Mouse (Mus musculus): ENCODE measurements at regions not wholly inside any gene's neighbourhood (a gene's known extent, or its start where the extent isn't known, plus 50 kb on each side); places are given as distances from the start of the nearest gene placed in this dataset.
"Not testable (repeated sequence)": the region's sequence is repeated elsewhere in the genome, so short reads cannot be mapped to it uniquely, and the experiment has no call there.

DNA sequence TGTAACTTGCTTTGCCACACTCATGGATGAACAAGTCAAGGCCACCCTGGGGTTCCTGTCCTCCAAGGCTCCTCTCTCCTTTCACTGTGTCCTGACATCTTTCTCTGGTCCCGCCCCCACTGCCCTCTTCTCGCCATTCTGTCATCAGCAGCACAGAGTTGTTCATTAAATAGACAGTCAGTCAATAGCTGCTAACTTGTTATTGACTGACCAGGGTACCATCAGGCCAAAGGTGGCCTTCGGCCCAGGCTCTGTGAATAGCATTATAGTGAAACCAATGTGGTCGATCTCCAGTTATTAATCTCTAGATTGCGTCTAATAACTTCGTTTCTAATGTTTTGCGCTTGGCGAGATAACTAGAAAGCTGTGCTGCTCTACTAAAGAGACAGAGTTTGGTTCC, 122.1 kb upstream of the Mrps10 start:
- ATAC-seq, result no peak
- Histone ChIP-seq H3K9ac (replicated peaks) (no peak overlapping the region), H3K4me1 (replicated peaks) (peaks cover 25% of the 10 kb centered on the region), H3K27me3 (no peaks in the 10 kb centered on the region), H3K27ac (no peak overlapping the region), H3K4me3 (replicated peaks) (no peak overlapping the region), H3K4me2 (replicated peaks) (no peak overlapping the region), H3K36me3 (peaks cover 4% of the 10 kb centered on the region), H3K9me3 (no peaks in the 10 kb centered on the region)
- 88% methylated on average over 8 of the region's 8 CpGs for WGBS

DNA sequence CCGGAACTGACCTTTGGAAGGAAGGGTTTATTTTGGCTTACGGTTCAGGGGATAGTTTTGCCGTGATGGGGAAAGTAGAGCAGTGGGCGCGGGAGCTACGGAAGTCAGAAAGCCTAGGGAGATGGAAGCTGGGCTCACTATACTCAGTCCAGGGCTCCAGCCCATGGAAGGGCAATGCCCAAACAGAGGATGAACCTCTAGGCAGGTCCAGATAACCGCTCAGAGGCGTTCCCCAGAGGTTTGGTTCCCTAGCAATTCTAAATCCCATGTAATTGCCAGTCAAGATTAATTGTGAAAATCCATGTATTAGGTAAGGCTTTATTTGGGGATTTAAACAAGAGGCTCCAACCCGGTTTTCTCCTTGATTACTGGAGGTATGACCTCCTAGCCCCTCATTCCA, 123.1 kb upstream of the Mrps10 start:
- Histone ChIP-seq H3K4me1 (replicated peaks) (peaks cover 21% of the 10 kb centered on the region), H3K27ac (no peak overlapping the region), H3K9me3 (no peaks in the 10 kb centered on the region), H3K36me3 (peaks cover 4% of the 10 kb centered on the region), H3K4me2 (replicated peaks) (no peak overlapping the region), H3K9ac (replicated peaks) (no peak overlapping the region), H3K27me3 (no peaks in the 10 kb centered on the region), H3K4me3 (replicated peaks) (no peak overlapping the region)
- 76% methylated on average over 9 of the region's 9 CpGs for WGBS
- 0 out of 2 replicates have a peak, but pooled peaks have one; percentile 56 for ATAC-seq

DNA sequence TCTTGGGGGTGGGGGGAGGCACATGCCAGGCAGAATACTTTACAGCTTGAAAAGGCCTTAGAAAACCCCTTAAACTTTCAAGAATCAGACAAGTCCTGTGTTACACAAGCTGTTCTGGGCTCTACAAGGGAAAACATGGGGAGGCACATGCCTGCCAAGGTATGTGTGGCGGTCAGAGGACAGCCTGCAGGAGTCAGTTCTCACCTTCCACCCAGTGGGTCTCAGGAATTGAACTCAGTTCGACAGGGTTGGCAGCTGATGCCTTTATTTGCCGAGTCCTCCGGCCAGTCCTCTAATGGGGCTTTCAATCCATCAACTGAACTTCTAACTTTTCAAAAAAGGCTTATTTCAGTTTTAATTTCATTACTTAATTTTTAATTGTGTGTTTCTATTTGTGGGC, 129.6 kb upstream of the Mrps10 start:
- Histone ChIP-seq H3K4me1 (replicated peaks) (no peaks in the 10 kb centered on the region), H3K36me3 (peaks cover 26% of the 10 kb centered on the region), H3K27ac (no peak overlapping the region), H3K4me2 (replicated peaks) (no peak overlapping the region), H3K9me3 (no peaks in the 10 kb centered on the region), H3K27me3 (no peaks in the 10 kb centered on the region), H3K4me3 (replicated peaks) (no peak overlapping the region), H3K9ac (replicated peaks) (no peak overlapping the region)
- no peak for ATAC-seq
- WGBS, result 94% methylated on average over 4 of the region's 4 CpGs

DNA sequence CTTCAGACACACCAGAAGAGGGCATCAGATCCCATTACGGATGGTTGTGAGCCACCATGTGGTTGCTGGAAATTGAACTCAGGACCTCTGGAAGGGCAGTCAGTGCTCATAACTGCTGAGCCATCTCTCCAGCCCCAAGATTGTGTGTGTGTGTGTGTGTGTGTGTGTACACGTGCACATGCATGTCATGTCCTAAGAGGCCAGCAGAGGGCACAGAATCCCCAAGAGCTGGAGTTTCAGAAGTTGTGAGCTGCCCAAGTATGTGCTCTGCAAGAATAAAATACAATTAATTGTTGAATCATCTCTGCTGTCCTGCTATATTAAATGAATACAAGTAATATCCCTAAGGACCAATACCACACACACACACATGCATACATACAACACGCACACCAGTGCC, 130.8 kb upstream of the Mrps10 start:
- not testable (repeated sequence) for H3K27me3 ChIP-seq; H3K4me3 ChIP-seq (replicated peaks); H3K9me3 ChIP-seq; H3K4me2 ChIP-seq (replicated peaks); H3K4me1 ChIP-seq (replicated peaks); H3K9ac ChIP-seq (replicated peaks); H3K27ac ChIP-seq; ATAC-seq
- H3K36me3 ChIP-seq, result peaks cover 27% of the 10 kb centered on the region
- WGBS, result 99% methylated on average over 3 of the region's 3 CpGs

DNA sequence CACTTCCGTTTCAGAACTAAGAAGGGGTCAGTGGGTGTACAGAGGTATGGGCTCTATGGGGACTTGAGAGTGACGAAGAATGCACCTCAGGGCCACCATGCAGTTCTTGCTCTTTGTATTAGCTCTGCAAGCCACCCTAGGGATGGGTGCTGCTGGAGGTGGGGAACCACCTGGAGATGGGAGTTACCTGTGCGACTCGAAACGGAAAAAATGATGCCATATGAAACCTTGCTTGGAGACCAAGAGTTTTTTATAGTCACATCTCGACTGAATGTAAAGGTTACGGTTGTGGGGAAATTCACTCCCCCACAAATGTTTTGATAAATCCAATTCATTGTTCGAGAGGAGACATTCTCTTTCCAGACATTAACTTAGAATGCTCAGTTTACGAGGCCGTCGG, 134.3 kb upstream of the Mrps10 start:
- H3K9me3 ChIP-seq, result no peaks in the 10 kb centered on the region; the same call in 1 of the 2 replicates
- H3K9ac ChIP-seq (replicated peaks), result no peak overlapping the region
- no peak overlapping the region for H3K4me2 ChIP-seq (replicated peaks)
- H3K36me3 ChIP-seq, result peaks cover 54% of the 10 kb centered on the region
- no peak for ATAC-seq
- 97% methylated on average over 11 of the region's 11 CpGs for WGBS
- H3K4me3 ChIP-seq (replicated peaks), result no peak overlapping the region
- no peaks in the 10 kb centered on the region for H3K27me3 ChIP-seq
- H3K27ac ChIP-seq, result no peak overlapping the region
- no peaks in the 10 kb centered on the region for H3K4me1 ChIP-seq (replicated peaks)

DNA sequence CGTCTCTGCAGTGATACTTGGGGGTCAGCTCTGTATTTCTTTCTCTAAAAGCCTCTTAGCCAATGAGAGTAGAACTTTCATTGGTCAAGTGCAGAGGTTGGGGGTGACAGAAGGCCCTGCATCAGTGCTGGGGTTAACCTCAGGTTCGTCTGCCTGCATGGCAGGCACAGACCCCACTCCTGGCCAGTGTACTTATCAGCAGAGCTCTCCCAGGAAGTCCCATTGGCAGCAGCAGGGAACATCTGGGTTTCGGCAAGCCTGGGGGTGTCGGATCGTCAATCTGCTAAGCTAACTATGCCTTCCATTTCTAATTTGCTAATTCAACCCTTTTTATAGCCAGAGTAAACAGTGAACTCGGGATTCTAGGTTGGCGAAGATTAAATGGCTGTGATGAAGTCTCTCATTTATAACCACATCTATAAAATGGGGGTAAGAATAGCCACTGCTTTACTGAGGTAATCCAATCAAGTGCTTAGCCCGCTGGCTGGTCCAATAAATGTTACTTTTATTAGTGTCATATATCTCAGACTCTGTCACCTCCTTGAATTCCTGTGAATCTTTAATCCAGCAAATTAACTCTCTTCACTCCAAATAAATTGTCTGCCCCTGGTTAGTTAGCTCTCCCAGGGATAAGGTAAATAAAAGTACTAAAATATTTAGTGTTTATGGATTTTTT, 135.5 kb upstream of the Mrps10 start:
- H3K4me3 ChIP-seq (replicated peaks), result no peak overlapping the region
- no peak for ATAC-seq
- peaks cover 60% of the 10 kb centered on the region for H3K36me3 ChIP-seq
- no peaks in the 10 kb centered on the region for H3K4me1 ChIP-seq (replicated peaks)
- WGBS, result 85% methylated on average over 8 of the region's 8 CpGs
- no peak overlapping the region for H3K27ac ChIP-seq
- H3K9me3 ChIP-seq, result no peaks in the 10 kb centered on the region; the same call in 1 of the 2 replicates
- no peak overlapping the region for H3K4me2 ChIP-seq (replicated peaks)
- no peaks in the 10 kb centered on the region for H3K27me3 ChIP-seq
- H3K9ac ChIP-seq (replicated peaks), result no peak overlapping the region

DNA sequence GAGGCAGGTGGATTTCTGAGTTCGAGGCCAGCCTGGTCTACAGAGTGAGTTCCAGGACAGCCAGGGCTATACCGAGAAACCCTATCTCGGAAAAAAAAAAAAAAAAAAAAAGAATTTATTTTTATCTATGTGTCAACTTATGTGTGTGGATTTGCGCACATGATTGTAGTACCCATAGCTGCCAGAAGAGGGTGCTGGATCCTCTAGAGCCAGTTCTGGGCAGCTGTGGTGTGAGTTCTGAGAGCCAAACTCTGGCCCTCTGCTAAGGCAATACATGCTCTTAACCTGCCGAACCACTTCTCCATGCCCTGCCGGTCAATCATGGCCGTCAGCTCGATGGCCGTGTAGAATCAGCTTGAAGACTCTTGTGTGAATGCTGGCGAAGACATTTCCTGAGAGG, 138.0 kb upstream of the Mrps10 start:
- no peak for ATAC-seq
- peaks cover 4% of the 10 kb centered on the region; the same call in 1 of the 2 replicates for H3K4me1 ChIP-seq (replicated peaks)
- no peaks in the 10 kb centered on the region for H3K27me3 ChIP-seq
- no peak overlapping the region for H3K9ac ChIP-seq (replicated peaks)
- H3K9me3 ChIP-seq, result no peaks in the 10 kb centered on the region; the same call in 1 of the 2 replicates
- 97% methylated on average over 10 of the region's 10 CpGs for WGBS
- peaks cover 47% of the 10 kb centered on the region for H3K36me3 ChIP-seq
- no peak overlapping the region for H3K4me3 ChIP-seq (replicated peaks)
- H3K4me2 ChIP-seq (replicated peaks), result no peak overlapping the region
- H3K27ac ChIP-seq, result no peak overlapping the region

DNA sequence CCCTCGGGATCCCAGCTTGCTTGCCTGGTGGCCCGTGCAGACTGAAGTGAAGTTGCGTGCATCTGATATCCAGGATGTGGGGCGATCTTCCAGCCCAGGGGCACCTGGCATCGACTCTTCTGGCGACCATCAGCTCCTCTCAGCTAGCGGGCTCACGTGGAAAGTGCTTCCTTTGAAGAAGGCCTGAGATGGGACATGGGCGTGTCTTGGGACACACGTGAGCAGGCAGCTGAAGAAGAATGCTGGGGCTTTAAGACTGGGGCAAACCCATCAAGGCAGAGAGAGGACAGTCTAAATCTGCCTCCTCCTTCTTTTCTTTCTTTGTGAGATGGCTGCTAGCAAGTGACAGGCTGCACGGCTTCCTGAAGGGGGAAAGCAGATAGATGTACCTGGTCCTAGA, 142.3 kb upstream of the Mrps10 start:
- 69% methylated on average over 11 of the region's 11 CpGs for WGBS
- ATAC-seq, result no peak

DNA sequence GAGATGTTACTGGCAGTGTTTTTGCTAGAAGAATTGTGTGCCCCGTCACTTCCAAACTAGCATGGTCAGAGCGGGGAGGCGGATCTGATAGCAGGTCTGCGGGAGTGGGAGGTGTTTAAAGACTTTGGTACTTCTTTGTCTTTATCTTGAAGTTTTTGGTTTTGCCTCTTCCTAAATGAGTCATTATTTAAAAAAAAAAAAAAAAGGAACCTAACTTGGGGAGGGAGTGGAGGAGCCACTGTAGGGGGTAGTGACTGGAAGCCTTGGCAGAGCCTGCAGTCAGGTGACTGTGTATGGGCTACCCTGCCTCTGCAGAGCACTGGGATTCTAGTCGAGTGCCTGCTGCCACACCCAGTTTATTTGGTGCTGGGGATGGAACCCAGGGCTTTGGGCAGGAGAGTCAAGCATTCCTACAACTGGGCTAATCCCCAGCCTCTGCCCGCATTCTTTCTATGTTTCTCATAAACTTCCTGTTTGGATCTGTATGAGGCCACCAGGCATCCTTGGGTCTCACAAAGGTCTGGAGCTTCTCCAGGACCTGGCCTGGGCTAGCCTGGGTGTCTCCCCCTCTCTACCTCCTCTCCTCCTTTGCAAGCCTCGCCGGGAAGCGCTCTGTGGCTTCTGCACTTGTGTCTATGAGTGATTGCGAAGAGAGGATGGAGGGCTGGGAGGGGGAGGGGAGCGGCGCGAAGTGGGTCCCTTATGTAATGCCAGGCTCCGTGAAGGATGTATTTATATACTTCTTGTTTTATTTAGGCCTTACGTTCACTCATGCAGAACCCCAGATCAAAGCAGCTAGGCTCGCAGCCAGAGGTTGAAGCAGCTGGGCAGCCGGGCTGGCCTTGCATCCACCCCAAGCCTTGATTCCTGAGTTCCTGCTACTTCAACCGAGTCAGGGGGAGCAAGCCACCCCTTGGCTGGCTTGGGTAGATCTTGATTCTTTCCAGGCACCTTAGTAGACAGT, 143.1 kb upstream of the Mrps10 start:
- no peaks in the 10 kb centered on the region; the same call in 1 of the 2 replicates for H3K9me3 ChIP-seq
- no peak overlapping the region for H3K9ac ChIP-seq (replicated peaks)
- WGBS, result 66% methylated on average over 18 of the region's 18 CpGs
- H3K27ac ChIP-seq, result no peak overlapping the region
- no peaks in the 10 kb centered on the region for H3K27me3 ChIP-seq
- peaks cover 20% of the 10 kb centered on the region for H3K36me3 ChIP-seq
- peaks cover 8% of the 10 kb centered on the region; the same call in 1 of the 2 replicates for H3K4me1 ChIP-seq (replicated peaks)
- H3K4me3 ChIP-seq (replicated peaks), result no peak overlapping the region
- H3K4me2 ChIP-seq (replicated peaks), result no peak overlapping the region
- ATAC-seq, result no peak

More for the DNA sequence above, 142.3 kb upstream of the Mrps10 start:
- Histone ChIP-seq H3K36me3 (peaks cover 28% of the 10 kb centered on the region), H3K9ac (replicated peaks) (no peak overlapping the region), H3K4me2 (replicated peaks) (no peak overlapping the region), H3K4me1 (replicated peaks) (peaks cover 8% of the 10 kb centered on the region; the same call in 1 of the 2 replicates), H3K4me3 (replicated peaks) (no peak overlapping the region), H3K9me3 (no peaks in the 10 kb centered on the region; the same call in 1 of the 2 replicates), H3K27me3 (no peaks in the 10 kb centered on the region), H3K27ac (no peak overlapping the region)

DNA sequence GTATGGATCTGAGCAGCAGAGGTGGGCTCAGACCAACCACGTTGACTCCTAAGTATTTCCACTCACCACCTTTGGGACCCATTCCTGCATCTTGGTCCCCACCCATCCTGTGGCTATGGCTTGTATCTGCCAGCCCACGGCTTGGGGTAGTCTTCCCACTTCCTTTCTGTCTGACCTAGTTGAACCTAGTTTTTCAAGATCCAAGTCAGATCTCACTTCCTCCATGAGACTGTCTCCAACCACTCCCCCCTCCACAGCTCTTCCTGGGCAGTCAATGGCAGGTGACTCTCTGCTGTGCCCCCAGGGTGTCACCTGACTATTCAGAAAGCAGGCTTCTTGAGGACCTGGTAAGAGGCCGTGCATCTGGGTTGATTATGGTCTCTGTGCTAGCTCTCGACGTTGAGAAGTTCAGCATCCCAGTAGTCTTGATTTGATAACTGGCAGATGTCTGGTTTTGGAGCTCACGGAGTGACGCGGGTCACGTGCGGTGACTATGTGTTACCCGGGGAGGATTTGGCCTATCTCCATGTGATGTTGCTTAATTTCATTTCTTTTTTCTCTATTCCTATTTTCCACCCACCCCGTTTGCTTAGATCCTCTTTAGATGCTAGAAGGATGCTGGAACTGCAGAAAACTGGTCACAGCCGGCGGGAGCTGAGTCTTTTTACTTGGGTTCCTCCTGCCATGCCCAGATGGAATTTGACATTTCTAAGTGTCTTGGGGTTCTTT, 147.5 kb upstream of the Mrps10 start:
- Histone ChIP-seq H3K36me3 (peaks cover 5% of the 10 kb centered on the region; the same call in 1 of the 2 replicates), H3K27me3 (no peaks in the 10 kb centered on the region), H3K4me1 (replicated peaks) (peaks cover 8% of the 10 kb centered on the region; the same call in 1 of the 2 replicates), H3K27ac (no peak overlapping the region), H3K4me2 (replicated peaks) (no peak overlapping the region), H3K4me3 (replicated peaks) (no peak overlapping the region), H3K9ac (replicated peaks) (no peak overlapping the region), H3K9me3 (no peaks in the 10 kb centered on the region)
- WGBS, result 95% methylated on average over 14 of the region's 14 CpGs
- ATAC-seq, result no peak

DNA sequence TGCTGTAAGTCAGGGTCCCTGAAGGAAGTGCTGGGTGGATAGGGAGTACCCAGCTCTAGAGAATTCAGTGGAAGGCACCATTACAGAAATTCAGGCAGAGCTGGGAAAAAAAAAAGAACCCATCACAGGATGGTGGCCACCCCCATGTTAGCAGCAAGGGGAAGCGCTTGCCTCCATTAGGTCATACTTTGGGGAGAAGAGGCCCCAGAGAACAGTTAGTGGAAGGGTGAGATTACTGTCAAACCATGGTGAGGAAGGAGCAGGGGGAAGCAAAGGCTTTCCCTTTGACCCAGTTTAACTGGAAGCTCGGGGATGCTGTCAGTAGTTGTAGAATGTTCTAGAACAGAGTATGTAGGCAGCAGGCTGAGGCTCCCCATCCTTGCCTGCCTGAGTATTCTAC, 148.8 kb upstream of the Mrps10 start:
- WGBS, result 97% methylated on average over 2 of the region's 2 CpGs
- no peaks in the 10 kb centered on the region for H3K9me3 ChIP-seq
- no peak overlapping the region for H3K4me3 ChIP-seq (replicated peaks)
- no peak overlapping the region for H3K27ac ChIP-seq
- H3K4me2 ChIP-seq (replicated peaks), result no peak overlapping the region
- no peaks in the 10 kb centered on the region for H3K27me3 ChIP-seq
- peaks cover 5% of the 10 kb centered on the region; the same call in 1 of the 2 replicates for H3K36me3 ChIP-seq
- no peak overlapping the region for H3K9ac ChIP-seq (replicated peaks)
- ATAC-seq, result no peak
- no peaks in the 10 kb centered on the region for H3K4me1 ChIP-seq (replicated peaks)

DNA sequence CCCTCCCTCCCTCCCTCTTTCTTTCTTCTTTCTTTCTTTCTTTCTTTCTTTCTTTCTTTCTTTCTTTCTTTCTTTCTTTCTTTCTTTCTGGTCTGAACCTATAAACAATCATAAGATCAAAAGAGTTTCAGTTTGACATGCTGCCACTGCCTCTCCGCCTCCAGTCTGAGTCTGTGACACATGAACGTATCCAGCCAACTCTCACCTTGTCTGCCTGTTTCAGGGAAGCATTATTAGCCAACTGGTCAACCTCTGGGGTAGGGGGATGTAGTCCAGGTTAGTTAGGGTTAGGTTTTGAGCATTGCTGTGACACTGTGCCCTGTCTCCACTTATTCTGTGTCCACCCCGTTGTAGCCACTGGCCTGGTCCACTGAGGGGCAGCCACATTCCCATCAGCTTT, 152.2 kb upstream of the Mrps10 start:
- WGBS, result 96% methylated on average over 3 of the region's 3 CpGs
- Histone ChIP-seq H3K27me3 (no peaks in the 10 kb centered on the region), H3K36me3 (no peaks in the 10 kb centered on the region), H3K9me3 (no peaks in the 10 kb centered on the region), H3K4me2 (replicated peaks) (no peak overlapping the region), H3K27ac (no peak overlapping the region), H3K9ac (replicated peaks) (no peak overlapping the region), H3K4me1 (replicated peaks) (no peaks in the 10 kb centered on the region), H3K4me3 (replicated peaks) (no peak overlapping the region)
- ATAC-seq, result no peak

Data from midbrain, embryonic 13.5 days (tissue).